Mouse (Mus musculus) embryonic facial prominence, embryonic 11.5 days (tissue): ENCODE data around the gene Adarb1. TPM values are rescaled to one million over a fixed set of nuclear protein-coding genes. Genes with fewer than 3 reads are reported as not detected.

Source experiments
- ATAC-seq: fragments of 200-750 bp; cut with Nextera tagmentation; replicated peaks from 2 replicates; pipeline ENCODE4 v1.8.0; 2017; ENCODE audit warnings: low read depth; ENCODE audit not compliant: insufficient number of reproducible peaks, low FRiP score, low TSS enrichment
- DNase-seq: peaks from one replicate; pipeline ENCODE4 v3.0.0-alpha.2; 2015; ENCODE audit warnings: low spot score
- H3K27ac ChIP-seq: fragments of 300-500 bp; sonication (generic); replicated peaks from 2 replicates; pipeline ENCODE4 v1.5.1; 2014; ENCODE audit warnings: mild to moderate bottlenecking, low read depth, low read length, control low read depth
- H3K27me3 ChIP-seq: fragments of 300-500 bp; sonication (generic); 2 replicates; pipeline ENCODE4 v1.6.1; 2014; ENCODE audit warnings: mild to moderate bottlenecking, low read length, moderate library complexity, mixed read lengths; ENCODE audit not compliant: control insufficient read depth, insufficient read depth
- H3K36me3 ChIP-seq: fragments of 300-500 bp; sonication (generic); replicated peaks from 2 replicates; pipeline ENCODE4 v1.6.1; 2014; ENCODE audit warnings: low read depth, mild to moderate bottlenecking, low read length, moderate library complexity, mixed read lengths; ENCODE audit not compliant: control insufficient read depth, insufficient read depth
- H3K4me1 ChIP-seq: fragments of 300-500 bp; sonication (generic); 2 replicates; pipeline ENCODE4 v1.6.1; 2014; ENCODE audit warnings: low read length, mixed read lengths; ENCODE audit not compliant: control insufficient read depth, insufficient read depth
- H3K4me2 ChIP-seq: fragments of 300-500 bp; sonication (generic); 2 replicates; pipeline ENCODE4 v1.6.1; 2014; ENCODE audit warnings: low read depth, mild to moderate bottlenecking, control low read depth, low read length, moderate library complexity
- H3K4me3 ChIP-seq: fragments of 300-500 bp; sonication (generic); 2 replicates; pipeline ENCODE4 v1.5.1; 2014; ENCODE audit warnings: low read depth, low read length, control low read depth
- H3K9ac ChIP-seq: fragments of 300-500 bp; sonication (generic); replicated peaks from 2 replicates; pipeline ENCODE4 v1.6.1; 2014; ENCODE audit warnings: mild to moderate bottlenecking, control low read depth, low read length
- H3K9me3 ChIP-seq: fragments of 300-500 bp; sonication (generic); replicated peaks from 2 replicates; pipeline ENCODE4 v1.6.1; 2016; ENCODE audit warnings: mild to moderate bottlenecking, low read length, inconsistent platforms, mixed read lengths; ENCODE audit not compliant: control insufficient read depth
- WGBS: fragments of 180-500 bp; shearing (Covaris S2); extraction: QIAGEN DNeasy Blood & Tissue Kit; methylation state at CpG from one replicate; pipeline ENCODE4 v1.1.7; 2014; 5-methylcytosine and 5-hydroxymethylcytosine counted together
- polyA plus RNA-seq: library from polyadenylated mRNA; unstranded; fragments of >200 nt; fragmentation: Nextera tagmentation; extraction: Ambion mirVana; gene quantifications from 2 replicates; pipeline ENCODE4 v1.2.1, GENCODE M21; 2014

The Adarb1 gene
- polyA plus RNA-seq, 1 experiment from 2014 or later, result 3.6 TPM

- WGBS, result 90% methylated on average over 14 of the region's 14 CpGs
- no peaks in the 10 kb centered on the region for H3K4me1 ChIP-seq
Observed at GRCm38 (mm10) chr10:77267027-77267426, 151.0 kb downstream of the Adarb1 start.

GRCm38 (mm10) chr10:77266281-77266680, 151.8 kb downstream of the Adarb1 start:
- Histone ChIP-seq H3K9ac (no peak overlapping the region), H3K27ac (no peak overlapping the region), H3K9me3 (no peaks in the 10 kb centered on the region), H3K4me1 (no peaks in the 10 kb centered on the region), H3K36me3 (peaks cover 3% of the 10 kb centered on the region), H3K4me3 (no peak overlapping the region), H3K4me2 (no peak overlapping the region), H3K27me3 (no peaks in the 10 kb centered on the region)
- 71% methylated on average over 8 of the region's 8 CpGs for whole genome bisulfite sequencing
- DNase-seq (no peak), ATAC-seq (no peak)

More at GRCm38 (mm10) chr10:77267027-77267426, 151.0 kb downstream of the Adarb1 start:
- H3K27ac ChIP-seq, result no peak overlapping the region
- H3K4me2 ChIP-seq, result no peak overlapping the region
- no peak overlapping the region for H3K4me3 ChIP-seq
- ATAC-seq, result no peak
- no peaks in the 10 kb centered on the region for H3K27me3 ChIP-seq
- DNase-seq, result no peak
- H3K9me3 ChIP-seq, result no peaks in the 10 kb centered on the region
- peaks cover 3% of the 10 kb centered on the region for H3K36me3 ChIP-seq
- no peak overlapping the region for H3K9ac ChIP-seq

GRCm38 (mm10) chr10:77260166-77260875, 157.7 kb downstream of the Adarb1 start:
- DNase-seq (no peak), ATAC-seq (no peak)
- Histone ChIP-seq H3K9ac (no peak overlapping the region; the same call in 1 of the 2 replicates), H3K4me3 (no peak overlapping the region; the same call in 1 of the 2 replicates), H3K27me3 (no peaks in the 10 kb centered on the region), H3K27ac (no peak overlapping the region), H3K9me3 (no peaks in the 10 kb centered on the region), H3K36me3 (no peaks in the 10 kb centered on the region; the same call in 1 of the 2 replicates), H3K4me1 (no peaks in the 10 kb centered on the region), H3K4me2 (peak overlapping the region; percentile 66)
- WGBS, result 90% methylated on average over 17 of the region's 17 CpGs

GRCm38 (mm10) chr10:77258704-77259621, 159.1 kb downstream of the Adarb1 start, which contains the start of gene Pofut2:
Gene Pofut2 (plus strand): TSS chr10:77259218.
- H3K27ac ChIP-seq, result peak within 1 kb of the TSS; percentile 70
- H3K36me3 ChIP-seq, result no peaks in the 10 kb centered on the region; the same call in 1 of the 2 replicates
- H3K9ac ChIP-seq, result peak within 1 kb of the TSS; percentile 82
- ATAC-seq, result peak; percentile 97
- peak; percentile 100 for DNase-seq
- peak within 1 kb of the TSS; percentile 77 for H3K4me3 ChIP-seq
- under 1% methylated on average over 81 of the region's 81 CpGs for WGBS
- no peaks in the 10 kb centered on the region for H3K9me3 ChIP-seq
- no peaks in the 10 kb centered on the region for H3K27me3 ChIP-seq
- no peaks in the 10 kb centered on the region for H3K4me1 ChIP-seq
- H3K4me2 ChIP-seq, result peak within 1 kb of the TSS; percentile 66

- Histone ChIP-seq H3K9me3 (no peaks in the 10 kb centered on the region), H3K4me2 (peak overlapping the region; percentile 65), H3K9ac (peak overlapping the region; percentile 70; the same call in 1 of the 2 replicates), H3K27ac (no peak overlapping the region), H3K4me3 (peak overlapping the region; percentile 77; the same call in 1 of the 2 replicates), H3K36me3 (no peaks in the 10 kb centered on the region; the same call in 1 of the 2 replicates), H3K27me3 (no peaks in the 10 kb centered on the region), H3K4me1 (no peaks in the 10 kb centered on the region)
- DNase-seq, result no peak
- 56% methylated on average over 4 of the region's 4 CpGs for WGBS
- ATAC-seq, result no peak
Observed at GRCm38 (mm10) chr10:77258041-77258590, 160.0 kb downstream of the Adarb1 start.

GRCm38 (mm10) chr10:77255676-77256075, 162.4 kb downstream of the Adarb1 start:
- Histone ChIP-seq H3K4me1 (peaks cover 5% of the 10 kb centered on the region; the same call in 1 of the 2 replicates), H3K36me3 (no peaks in the 10 kb centered on the region), H3K27me3 (no peaks in the 10 kb centered on the region), H3K9ac (no peak overlapping the region), H3K9me3 (no peaks in the 10 kb centered on the region), H3K27ac (no peak overlapping the region), H3K4me2 (no peak overlapping the region), H3K4me3 (no peak overlapping the region)
- WGBS, result 85% methylated on average over 3 of the region's 3 CpGs
- ATAC-seq, result no peak
- no peak for DNase-seq

GRCm38 (mm10) chr10:77255231-77255630, 162.8 kb downstream of the Adarb1 start:
- Histone ChIP-seq H3K36me3 (no peaks in the 10 kb centered on the region), H3K9me3 (no peaks in the 10 kb centered on the region), H3K4me3 (no peak overlapping the region), H3K27me3 (no peaks in the 10 kb centered on the region), H3K27ac (no peak overlapping the region), H3K4me1 (peaks cover 5% of the 10 kb centered on the region; the same call in 1 of the 2 replicates), H3K9ac (no peak overlapping the region), H3K4me2 (no peak overlapping the region)
- ATAC-seq, result no peak
- no peak for DNase-seq
- WGBS, result 80% methylated on average over 3 of the region's 3 CpGs
